Mouse (Mus musculus): ENCODE measurements around the gene Rap1gap. TPM values are rescaled to one million over a fixed set of nuclear protein-coding genes. Genes with fewer than 3 reads are reported as not detected.
A peak's percentile ranks its signal among the peaks of the same experiment; 100 is the strongest.

Rap1gap gene
- total RNA-seq, 2 experiments from 2014 or later: 228 to 242 TPM

DNA sequence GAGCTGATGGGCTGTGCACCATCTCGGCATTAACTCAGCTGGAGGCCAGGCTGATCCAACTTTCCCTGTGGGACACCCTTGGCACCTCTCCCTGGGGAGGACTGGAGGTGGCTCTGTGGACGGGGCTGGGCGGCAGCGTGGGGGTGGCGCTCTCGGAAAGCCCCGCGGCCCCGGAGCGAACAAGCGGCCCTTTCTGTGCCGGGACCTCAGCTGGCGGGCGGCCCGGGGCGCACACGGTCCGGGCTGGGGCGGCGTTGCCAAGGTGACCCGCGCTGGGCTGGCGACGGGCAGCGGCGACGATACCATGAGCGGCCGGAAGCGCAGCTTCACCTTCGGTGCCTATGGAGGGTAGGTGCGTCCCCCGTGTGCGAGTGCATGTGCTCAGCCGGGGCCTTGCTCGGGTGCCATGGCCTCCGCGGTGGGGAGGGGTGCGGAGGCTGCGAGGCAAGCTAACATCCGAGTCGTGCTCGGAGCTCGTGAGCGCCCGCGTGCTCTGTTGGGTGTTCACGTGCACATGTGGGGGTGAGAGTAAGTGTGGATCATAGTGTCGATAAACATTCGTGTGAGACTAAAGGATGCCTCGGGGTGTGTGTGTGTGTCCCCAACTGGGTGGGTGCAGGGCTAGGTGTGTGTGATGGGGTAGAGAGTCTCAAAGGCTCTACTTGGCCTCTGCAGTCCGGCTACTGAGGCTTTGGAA is 17.0 kb downstream of the Rap1gap start:
- intact Hi-C loops (cut with DNase I): loop anchor here (2.0 kb wide), 1 partner anchor 41 kb away; no protein-coding TSS in a partner anchor
- DNase-seq (ENCODE audit: extremely low spot score in 1 of 2, low spot score in 2 of 2): peak; percentile 78 to 88

DNA sequence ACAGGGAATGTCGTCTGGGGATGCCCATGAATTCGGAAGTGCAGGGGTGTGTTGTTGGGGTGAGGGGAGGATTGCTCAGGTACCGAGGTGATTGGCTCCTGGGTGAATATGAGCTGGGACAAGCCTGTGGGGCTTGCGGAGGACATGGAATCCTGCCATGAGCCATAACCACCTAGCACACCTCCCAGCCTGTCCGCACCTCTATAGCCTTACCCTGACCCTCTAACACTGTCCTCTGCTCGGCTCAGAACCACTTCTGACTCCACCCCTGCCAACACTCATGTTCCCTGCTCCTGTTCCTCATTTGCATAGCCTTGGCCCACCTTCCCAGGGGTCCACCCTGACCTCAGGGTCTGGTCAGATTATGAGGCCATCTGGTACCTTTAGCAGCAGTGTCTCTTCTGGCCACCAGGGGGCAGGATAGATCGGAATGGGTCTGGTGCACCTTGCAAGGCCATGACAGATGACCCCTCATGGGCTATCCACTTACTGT is 18.5 kb downstream of the Rap1gap start:
- intact Hi-C loops (cut with DNase I): no loop called here

DNA sequence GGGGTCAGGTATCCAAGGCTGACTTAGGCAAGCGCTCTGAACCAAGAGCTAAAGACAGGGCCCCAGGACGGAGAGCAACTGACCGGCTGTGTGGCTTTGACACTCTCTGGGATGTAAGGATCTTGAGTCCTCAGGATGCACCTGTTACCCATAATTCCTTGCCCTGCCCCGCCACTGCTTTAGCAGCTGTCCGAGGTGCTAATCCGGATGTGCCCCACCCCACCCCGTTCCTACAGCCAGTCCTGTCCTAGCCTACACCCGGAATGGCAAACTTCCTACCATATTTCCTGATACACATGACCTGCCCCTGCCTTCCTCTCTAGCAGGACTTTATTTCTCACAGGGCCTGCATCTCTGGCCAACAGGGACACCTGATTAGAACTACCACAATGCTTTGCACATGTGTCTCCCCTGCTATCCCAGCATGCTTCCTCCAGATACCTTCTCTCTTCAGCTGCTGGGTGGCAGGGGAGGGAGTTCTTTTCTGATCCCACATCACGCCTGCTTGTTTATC is 20.4 kb downstream of the Rap1gap start:
- intact Hi-C loops (cut with DNase I): no loop called here
- DNase-seq (ENCODE audit: extremely low spot score in 1 of 2, low spot score in 2 of 2): no peak

More for the DNA sequence above, 18.5 kb downstream of the Rap1gap start:
- DNase-seq (ENCODE audit: extremely low spot score in 1 of 2, low spot score in 2 of 2): no peak

DNA sequence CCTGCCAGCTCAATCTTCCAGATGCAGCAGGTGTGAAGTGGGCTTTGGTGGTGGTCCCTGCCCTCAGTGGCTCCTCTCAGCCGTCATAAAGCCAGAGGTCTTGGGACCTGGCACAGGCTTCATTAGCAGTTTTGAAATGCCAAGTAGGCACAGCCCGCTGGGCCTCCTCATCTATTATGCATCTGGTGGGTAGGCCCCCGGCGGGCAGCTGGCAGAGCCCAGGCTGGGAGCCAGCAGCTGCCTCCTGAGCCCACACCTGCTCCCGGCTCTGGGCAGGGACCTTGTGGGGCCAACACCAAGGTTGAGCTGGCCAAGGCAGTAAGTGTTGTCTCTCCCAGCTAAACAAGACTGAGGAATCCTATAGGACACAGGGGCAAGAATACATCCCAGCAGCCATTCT is 21.8 kb downstream of the Rap1gap start:
- intact Hi-C loops (cut with DNase I): no loop called here
- no peak for DNase-seq (ENCODE audit: extremely low spot score in 1 of 2, low spot score in 2 of 2)

DNA sequence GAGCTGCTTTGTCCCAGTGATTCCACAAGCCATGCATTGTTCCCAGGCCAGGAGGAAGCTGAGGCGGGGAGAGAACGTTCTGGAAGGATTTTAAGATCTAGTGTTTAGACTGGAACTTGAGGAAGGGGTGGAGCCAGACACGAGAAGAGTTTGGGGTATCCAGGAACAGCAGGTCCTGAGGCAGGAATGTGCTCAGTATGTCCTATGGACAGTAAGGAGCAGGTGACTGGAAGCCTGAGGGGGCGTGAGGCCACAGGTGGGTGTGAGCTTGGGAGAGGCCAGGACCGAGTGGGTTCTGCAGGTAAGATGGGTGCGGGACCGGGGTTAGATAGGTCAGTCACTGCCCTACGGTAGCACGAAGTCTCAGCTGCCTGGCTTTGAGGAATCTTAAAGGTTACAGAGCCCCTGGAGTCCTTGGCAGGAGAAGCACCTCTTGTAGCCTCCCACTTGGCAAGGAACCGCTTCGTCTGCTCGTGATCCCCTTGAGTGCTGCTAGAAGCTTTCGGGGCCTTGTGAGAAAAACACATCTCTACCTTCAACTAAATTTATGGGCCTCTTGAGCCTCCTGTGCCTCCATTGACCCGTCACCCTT is 22.8 kb downstream of the Rap1gap start:
- no peak for DNase-seq (ENCODE audit: extremely low spot score in 1 of 2, low spot score in 2 of 2)
- intact Hi-C loops (cut with DNase I): no loop called here

DNA sequence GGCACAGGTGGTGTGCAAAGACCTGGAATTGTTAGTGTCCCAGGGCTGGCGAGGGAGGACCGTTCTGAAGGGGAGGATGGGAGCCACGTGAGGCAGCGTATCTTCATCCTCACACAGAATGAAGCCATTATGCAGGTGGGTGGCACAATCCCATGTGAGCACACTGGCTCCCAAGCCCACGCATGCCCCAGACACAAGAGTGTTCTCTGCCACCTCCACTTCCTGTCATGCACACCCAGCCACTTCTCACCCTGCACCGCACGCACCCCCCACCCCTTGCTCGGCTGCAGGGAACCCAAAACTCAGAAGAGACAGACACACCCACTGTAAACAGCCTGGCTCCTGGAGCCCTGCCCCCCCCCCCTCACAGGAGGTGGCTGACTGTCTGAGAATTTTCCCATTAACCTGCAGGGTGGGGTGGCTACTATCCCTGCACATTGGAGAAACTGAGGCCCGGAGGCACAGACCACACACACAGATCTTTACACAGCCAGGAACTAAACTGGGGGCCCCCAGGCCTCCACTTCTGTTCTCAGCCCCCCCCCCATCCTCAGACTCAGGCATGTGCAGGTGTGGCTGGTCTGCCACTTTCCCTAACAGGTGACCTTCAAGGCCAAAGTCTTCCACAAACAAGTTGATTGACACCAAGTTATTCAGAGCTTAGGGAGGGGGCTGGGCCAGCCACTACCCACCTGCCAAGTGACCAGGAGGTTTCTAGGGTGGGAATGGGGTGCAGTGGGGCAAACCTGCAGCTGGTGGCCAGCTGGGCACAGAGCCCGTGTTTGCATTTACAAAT is 27.8 kb downstream of the Rap1gap start:
- intact Hi-C loops (cut with DNase I): no loop called here
- no peak for DNase-seq (ENCODE audit: extremely low spot score in 1 of 2, low spot score in 2 of 2)

DNA sequence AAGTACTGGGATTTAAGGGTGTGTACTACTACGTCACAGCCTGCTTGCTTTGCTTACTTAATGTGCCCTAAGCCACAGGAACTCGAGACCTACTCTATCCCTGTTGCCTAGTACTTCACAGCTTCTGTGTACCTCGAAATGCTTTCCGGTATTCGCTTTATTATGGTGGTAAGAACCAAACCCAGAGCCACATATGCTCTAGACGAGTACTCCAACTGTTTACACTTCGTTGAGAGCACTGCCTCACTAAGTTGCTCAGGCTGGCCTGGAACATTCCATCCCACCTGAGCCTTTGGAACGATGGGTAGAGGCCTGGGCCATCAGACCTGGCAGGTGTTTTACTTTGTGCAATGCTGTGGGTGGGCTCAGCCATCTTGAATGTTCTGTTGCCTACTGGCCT is 30.8 kb downstream of the Rap1gap start:
- no peak for DNase-seq (ENCODE audit: extremely low spot score in 1 of 2, low spot score in 2 of 2)
- intact Hi-C loops (cut with DNase I): no loop called here

DNA sequence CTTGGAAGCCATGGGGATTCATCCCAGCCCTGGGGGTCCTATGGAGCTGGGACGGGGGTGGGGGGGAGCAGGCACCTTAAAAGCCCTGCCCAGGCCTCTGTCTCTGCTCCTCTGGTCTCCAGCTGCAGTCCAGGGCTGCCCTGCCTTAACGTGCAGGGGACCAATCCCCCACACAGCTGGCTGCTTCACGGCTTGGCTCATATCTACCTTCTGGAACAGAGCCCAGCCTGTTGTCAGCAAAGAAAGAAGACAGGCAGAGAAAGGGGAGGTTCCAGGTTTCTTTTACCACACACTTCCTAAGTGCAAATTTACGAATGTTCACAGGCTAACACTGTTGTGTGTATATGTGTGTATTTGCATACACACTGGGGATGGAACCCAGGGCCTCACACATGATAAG is 31.4 kb downstream of the Rap1gap start:
- intact Hi-C loops (cut with DNase I): no loop called here
- DNase-seq (ENCODE audit: extremely low spot score in 1 of 2, low spot score in 2 of 2): no peak

DNA sequence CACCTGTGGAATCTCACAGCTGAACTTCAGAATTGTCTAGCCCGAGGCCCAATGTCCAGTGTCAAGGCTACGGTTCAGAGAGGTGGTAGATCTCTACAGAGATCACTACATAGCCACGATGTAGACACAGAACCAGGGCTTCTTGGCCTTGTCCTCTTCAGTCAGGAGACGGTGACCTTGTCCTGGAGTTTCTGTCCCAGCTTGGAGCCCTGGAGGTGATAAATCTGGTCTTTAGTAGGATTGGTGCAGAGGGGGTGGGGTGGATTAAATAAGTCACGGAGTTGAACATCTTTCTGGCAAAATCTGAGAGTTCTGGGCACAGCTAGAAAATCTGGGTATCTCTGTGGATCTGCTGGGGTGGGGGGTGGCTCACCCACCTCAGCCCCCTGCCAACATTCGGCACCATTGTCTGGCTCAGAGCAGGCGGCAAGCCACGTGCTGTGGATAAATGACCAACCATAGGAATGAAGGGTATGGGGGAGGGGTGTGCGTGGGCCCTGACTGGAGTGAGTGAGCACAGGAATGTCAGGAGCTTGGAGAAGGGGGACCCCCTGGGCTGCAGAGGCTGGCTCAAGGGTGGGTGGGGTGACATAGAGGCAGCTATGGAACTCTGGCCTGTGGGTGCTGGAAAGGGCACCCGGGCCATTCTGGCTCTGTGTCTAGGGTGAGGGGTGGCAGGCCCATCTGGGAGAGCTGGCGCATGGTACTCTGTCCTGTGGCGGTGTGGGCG is 32.8 kb downstream of the Rap1gap start:
- peak in 1 of 2 experiments; percentile 47 for DNase-seq (ENCODE audit: extremely low spot score in 1 of 2, low spot score in 2 of 2)
- intact Hi-C loops (cut with DNase I): no loop called here

DNA sequence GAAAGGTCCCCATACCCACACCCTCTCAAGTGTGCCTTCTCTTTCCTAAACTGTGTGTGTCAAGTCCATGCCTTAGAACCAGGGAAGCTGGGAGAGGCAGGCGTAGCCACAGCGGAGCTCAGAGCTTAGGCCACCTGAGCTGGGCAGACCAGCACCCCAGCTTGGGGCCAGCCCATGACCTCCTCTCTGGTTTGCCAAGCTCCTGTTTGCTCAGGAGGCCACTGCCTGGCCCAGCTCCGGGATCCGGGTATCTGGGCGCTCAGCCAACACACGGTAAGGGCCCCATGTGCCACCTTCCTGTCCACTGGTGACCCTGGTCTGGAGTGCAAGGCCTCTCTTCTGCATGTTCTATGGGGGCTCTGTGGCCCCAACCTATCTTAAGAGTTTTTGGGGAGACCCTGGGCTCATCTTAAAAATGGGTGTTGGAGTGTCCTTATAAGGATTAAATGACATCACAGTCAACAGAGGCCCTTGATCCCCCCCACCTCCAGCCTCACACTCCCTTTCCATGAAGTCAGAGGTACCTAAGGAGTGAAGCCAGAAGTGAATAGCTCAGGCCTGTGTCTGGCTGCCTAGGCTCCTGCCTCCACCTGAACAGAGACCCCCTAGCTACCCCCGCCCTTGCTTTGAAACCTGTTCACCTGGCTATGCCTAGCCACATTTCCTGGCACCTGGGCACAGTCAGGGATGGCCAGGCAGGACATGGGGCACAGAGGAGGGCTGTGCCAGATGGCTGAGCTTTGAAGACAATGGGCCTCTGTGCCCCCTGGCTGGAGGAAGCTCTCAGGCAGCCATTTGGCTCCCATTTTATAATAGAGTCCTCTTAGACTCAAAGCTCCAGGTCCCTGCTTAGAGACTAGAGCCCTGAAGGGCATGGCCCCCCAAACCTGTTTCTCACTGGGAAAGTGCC is 33.8 kb downstream of the Rap1gap start:
- intact Hi-C loops (cut with DNase I): no loop called here
- peak in 1 of 2 experiments; percentile 52 for DNase-seq (ENCODE audit: extremely low spot score in 1 of 2, low spot score in 2 of 2)

DNA sequence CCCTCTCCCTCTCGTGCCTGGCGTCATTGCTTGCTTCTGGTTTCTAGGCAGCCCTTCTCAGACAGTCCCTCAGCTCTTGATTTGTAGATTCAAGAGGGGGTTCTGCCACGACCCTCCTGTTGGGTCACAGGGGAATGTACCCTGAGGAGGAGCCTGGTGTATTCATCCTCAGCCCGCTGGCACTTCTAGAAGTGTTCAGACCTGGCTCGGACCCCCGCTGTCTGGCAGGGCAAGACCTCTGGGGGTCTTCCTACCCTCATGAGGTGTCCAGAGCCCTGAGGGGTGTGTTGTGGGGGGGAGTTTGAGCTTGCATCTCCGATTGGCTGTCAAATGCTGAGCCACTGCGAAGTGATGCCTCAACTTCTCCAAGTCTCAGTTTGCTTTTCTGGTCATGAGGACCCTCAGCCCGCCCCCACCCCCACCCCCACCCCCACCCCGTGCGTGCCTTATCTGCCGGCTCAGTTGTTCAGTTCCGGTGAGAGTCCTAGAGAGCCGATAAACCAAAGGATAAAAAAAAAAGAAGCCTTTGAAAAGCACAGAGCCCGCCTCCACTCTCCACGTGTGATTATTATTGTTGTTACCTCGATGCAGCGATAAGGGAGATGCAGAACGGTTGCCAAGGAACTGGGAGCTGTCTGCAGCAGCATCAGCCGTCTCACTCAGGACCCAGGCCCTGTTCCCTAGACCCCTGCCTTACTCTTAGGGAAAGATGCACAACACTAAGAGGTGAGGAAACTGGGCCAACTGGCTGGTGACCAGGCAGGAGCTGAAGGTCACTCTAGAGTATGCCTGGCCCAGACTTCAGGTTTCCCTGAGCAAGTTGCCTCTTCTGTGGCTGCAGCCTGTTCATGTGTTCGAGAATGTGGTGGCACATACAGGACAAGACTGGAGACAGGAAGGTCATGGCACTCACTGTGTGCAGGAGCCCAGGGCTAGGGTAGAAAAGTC is 35.0 kb downstream of the Rap1gap start:
- no peak for DNase-seq (ENCODE audit: extremely low spot score in 1 of 2, low spot score in 2 of 2)
- intact Hi-C loops (cut with DNase I): no loop called here

DNA sequence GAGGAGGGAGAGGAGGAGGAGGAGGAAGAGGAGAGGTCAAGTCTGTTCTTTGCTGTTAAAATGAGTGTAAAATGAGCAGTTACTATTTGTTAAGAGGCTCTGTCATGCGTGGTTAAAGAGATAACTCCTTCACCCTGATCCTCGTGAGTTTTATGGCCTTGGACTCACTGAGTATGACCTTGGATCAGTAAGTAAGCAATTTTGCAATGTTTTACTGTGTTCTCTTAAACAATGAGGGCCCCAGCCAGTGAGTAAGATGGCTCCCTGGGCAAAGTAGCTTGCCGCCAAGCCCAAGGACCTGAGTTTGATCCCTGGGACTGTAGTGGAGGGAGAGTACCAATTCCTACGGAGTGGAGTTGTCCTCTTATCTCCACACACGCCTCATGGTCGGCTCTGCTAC is 36.4 kb downstream of the Rap1gap start:
- DNase-seq (ENCODE audit: extremely low spot score in 1 of 2, low spot score in 2 of 2): no peak
- intact Hi-C loops (cut with DNase I): no loop called here

DNA sequence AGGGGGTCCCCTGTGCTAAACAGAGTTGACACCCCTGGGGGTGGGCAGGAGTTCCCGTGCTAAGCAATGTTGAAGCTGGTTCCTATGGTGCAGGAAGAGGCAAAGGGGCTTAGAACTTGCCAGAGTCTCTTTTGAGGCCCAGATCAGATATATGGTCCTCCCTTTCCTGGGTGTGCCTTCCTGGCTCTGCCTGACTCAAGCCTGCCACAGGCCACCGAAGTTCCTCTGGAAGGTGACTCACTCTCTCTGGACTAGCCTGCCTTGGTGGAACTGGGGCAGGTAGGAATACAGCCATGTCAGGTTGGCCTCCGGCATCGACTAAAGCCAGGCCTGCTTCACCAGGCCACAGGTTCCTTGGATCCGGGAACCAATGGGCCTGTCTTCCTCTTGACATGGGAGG is 38.6 kb downstream of the Rap1gap start:
- no peak for DNase-seq (ENCODE audit: extremely low spot score in 1 of 2, low spot score in 2 of 2)
- intact Hi-C loops (cut with DNase I): no loop called here

DNA sequence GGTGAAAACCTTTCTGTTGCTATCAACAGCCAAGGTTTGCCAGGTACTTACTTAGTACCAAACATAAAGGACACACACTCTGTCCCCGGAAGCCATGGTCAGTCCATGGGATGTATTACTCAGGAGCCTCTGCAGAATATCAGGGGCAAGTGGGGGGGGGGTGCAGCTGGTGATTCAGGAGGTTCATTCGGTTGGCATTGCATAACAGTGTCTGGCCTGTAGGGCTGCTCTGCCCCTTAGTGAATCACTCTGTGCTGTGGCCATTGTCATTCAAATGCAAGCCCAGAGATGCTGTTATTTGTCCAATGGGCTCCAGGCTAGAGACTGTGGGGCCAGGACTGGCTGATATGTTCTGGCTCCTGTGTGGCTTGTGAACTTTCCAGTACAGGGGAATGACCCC is 40.0 kb downstream of the Rap1gap start:
- DNase-seq (ENCODE audit: extremely low spot score in 1 of 2, low spot score in 2 of 2): no peak
- intact Hi-C loops (cut with DNase I): no loop called here

DNA sequence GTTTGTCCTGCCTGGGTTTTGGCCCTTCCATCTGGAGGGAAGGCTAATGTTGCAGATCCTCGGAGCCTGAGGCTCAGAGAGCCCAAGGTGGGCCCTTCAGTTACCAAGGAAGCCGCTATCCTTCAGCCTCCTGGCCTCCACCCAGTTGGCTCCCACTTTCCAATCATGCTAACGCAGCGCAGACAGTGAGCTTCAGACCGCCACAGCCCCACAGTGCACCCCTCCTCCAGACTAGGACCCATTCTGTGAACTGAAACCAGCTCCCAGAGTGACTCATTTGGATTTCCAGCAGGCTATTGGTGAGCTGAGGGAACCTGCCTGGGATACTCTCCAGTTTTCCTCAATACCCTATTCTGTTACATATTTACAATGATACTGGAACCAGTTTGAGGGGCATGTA is 40.9 kb downstream of the Rap1gap start:
- DNase-seq (ENCODE audit: extremely low spot score in 1 of 2, low spot score in 2 of 2): no peak
- intact Hi-C loops (cut with DNase I): no loop called here

DNA sequence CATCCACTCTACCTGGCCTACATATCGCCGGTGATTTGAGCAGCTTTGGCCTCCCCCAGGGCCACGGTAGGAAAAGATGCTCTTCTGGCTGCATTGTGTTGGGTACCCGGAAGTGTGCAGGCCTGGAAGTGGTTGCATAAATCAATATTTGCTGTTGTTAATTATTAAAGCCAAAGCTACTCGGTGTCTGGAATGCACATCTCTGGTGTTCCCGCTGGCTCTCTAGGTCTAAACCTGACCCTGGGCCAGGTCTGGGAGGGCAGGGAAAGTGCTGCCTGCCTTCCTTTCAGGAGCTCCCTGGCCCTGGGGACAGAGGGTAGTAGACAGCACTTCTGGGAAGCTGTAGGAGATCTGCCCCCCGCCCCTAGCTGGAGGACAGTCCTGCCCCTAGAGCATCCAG is 42.0 kb downstream of the Rap1gap start:
- DNase-seq (ENCODE audit: extremely low spot score in 1 of 2, low spot score in 2 of 2): no peak
- intact Hi-C loops (cut with DNase I): no loop called here

Measured in left cerebral cortex, postnatal 10 days (tissue).